Mouse (Mus musculus): ENCODE results near the gene Thnsl1. TPM values are rescaled to one million over a fixed set of nuclear protein-coding genes. Genes with fewer than 3 reads are reported as not detected.

Thnsl1 gene
- polyA plus RNA-seq (2015; fragmentation: Nextera tagmentation; extraction: Ambion mirVana): 5.7 and 6.5 TPM in 2 replicates

DNA sequence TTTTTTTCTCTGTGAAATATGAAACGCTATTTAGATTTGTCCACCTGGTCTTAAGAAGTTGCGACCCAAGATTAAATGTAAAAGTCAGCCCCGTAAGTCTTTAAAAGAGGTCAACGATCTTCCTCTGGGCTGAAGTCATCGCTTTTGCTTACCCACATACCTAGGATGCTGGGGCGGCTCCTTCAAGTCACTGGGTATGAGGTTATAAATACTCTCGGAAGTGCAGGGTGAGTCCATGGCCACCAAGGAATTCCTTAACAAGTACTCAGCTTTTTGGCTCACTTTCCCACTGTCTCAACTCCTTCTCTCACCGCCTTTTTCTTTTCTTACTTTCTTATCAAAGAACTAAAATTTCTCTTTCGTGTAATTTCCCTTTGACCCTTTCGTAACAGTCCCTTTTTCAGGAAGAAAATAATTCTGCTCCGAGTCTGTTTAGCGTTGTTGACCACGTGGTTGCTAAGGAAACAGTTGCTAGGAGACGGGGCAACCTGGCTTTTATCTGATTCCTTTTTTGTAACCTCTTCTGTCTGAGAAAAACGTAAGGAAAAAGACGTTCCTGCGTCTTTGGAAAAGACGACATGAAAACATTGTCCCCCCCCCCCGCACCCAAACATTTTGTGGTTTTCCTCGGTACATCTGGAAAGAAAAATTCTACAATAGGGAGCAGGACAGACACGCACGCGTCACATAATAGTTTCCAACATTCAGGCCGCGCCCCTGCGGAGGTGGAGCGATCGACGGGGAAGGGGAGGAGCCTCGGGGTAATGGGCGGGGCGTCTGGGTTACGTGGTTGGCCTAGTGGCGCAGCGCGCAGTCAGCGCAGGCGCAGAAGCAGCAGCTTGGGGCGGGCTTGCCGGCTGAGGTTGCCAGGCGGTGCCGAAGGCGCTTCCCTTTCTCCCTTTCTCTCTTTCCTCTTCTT, at the start of gene Thnsl1, which contains the start of gene Enkur:
Gene Thnsl1 (plus strand): TSS at position 813 of the 919 bp plus-strand sequence.
Gene Enkur (minus strand): TSS at position 454 of the 919 bp plus-strand sequence.
- Histone ChIP-seq H3K27me3 (ENCODE audit: control insufficient read depth, insufficient read depth, low read length) (no peaks in the 10 kb centered on the region), H3K27ac (ENCODE audit: low read length) (peak within 1 kb of the TSS; percentile 65), H3K4me2 (ENCODE audit: low read depth, low read length) (peak within 1 kb of the TSS; percentile 86), H3K9me3 (replicated peaks; ENCODE audit: control insufficient read depth, low read length) (no peaks in the 10 kb centered on the region), H3K4me1 (ENCODE audit: control insufficient read depth, insufficient read depth, low read length) (peaks cover 12% of the 10 kb centered on the region), H3K36me3 (ENCODE audit: control insufficient read depth, insufficient read depth) (no peaks in the 10 kb centered on the region), H3K4me3 (ENCODE audit: low read length) (peak within 1 kb of the TSS; percentile 70), H3K9ac (ENCODE audit: low read length) (peak within 1 kb of the TSS; percentile 71)
- 2% methylated on average over 42 of the region's 43 CpGs for WGBS
- ATAC-seq (replicated peaks; ENCODE audit: extremely low read depth, insufficient read depth, low FRiP score): peak; percentile 98

DNA sequence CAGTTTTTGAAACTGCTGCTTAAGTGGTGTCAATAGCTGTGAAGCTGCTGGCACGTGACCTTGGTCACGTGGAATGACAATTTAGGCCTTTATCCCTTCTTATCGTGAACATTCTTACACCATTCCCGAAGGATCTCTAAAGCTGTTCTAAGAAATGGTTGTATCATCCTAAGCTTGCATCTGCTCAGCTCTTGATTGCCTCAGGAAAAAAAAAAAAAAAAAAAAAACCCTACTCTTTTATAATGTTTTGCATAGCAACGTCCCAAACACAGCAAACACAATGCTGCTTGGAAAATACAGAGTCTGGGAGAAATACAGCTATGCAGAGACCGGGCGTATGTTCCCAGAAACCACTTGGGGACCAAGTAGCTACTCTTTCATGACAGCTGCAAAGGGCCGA, 41.2 kb upstream of the Thnsl1 start:
- no peaks in the 10 kb centered on the region for H3K4me1 ChIP-seq (ENCODE audit: control insufficient read depth, insufficient read depth, low read length)
- no peak overlapping the region for H3K9ac ChIP-seq (ENCODE audit: low read length)

GRCm38 (mm10) chr2:21167916-21168315, 37.6 kb upstream of the Thnsl1 start:
- Histone ChIP-seq H3K36me3 (ENCODE audit: control insufficient read depth, insufficient read depth) (no peaks in the 10 kb centered on the region), H3K4me3 (ENCODE audit: low read length) (no peak overlapping the region), H3K4me1 (ENCODE audit: control insufficient read depth, insufficient read depth, low read length) (no peaks in the 10 kb centered on the region), H3K27me3 (ENCODE audit: control insufficient read depth, insufficient read depth, low read length) (no peaks in the 10 kb centered on the region), H3K9ac (ENCODE audit: low read length) (no peak overlapping the region), H3K4me2 (ENCODE audit: low read depth, low read length) (no peak overlapping the region), H3K9me3 (replicated peaks; ENCODE audit: control insufficient read depth, low read length) (no peaks in the 10 kb centered on the region), H3K27ac (ENCODE audit: low read length) (no peak overlapping the region)
- 79% methylated on average over 1 of the region's 1 CpGs for WGBS
- ATAC-seq (replicated peaks; ENCODE audit: extremely low read depth, insufficient read depth, low FRiP score): no peak

More for the DNA sequence above, 41.2 kb upstream of the Thnsl1 start:
- no peak overlapping the region for H3K4me3 ChIP-seq (ENCODE audit: low read length)
- no peaks in the 10 kb centered on the region for H3K36me3 ChIP-seq (ENCODE audit: control insufficient read depth, insufficient read depth)
- no peaks in the 10 kb centered on the region for H3K27me3 ChIP-seq (ENCODE audit: control insufficient read depth, insufficient read depth, low read length)
- WGBS: 76% methylated on average over 8 of the region's 8 CpGs
- H3K27ac ChIP-seq (ENCODE audit: low read length): no peak overlapping the region
- H3K9me3 ChIP-seq (replicated peaks; ENCODE audit: control insufficient read depth, low read length): no peaks in the 10 kb centered on the region
- H3K4me2 ChIP-seq (ENCODE audit: low read depth, low read length): no peak overlapping the region
- ATAC-seq (replicated peaks; ENCODE audit: extremely low read depth, insufficient read depth, low FRiP score): peak; percentile 37; the same call in 1 of the 2 replicates

- H3K4me1 ChIP-seq (ENCODE audit: control insufficient read depth, insufficient read depth, low read length): no peaks in the 10 kb centered on the region
- no peak overlapping the region for H3K4me2 ChIP-seq (ENCODE audit: low read depth, low read length)
- H3K27me3 ChIP-seq (ENCODE audit: control insufficient read depth, insufficient read depth, low read length): no peaks in the 10 kb centered on the region
- H3K9ac ChIP-seq (ENCODE audit: low read length): no peak overlapping the region
- H3K9me3 ChIP-seq (replicated peaks; ENCODE audit: control insufficient read depth, low read length): no peaks in the 10 kb centered on the region
- no peak overlapping the region for H3K4me3 ChIP-seq (ENCODE audit: low read length)
- H3K27ac ChIP-seq (ENCODE audit: low read length): no peak overlapping the region
- no peak for ATAC-seq (replicated peaks; ENCODE audit: extremely low read depth, insufficient read depth, low FRiP score)
- 72% methylated on average over 3 of the region's 3 CpGs for WGBS
- H3K36me3 ChIP-seq (ENCODE audit: control insufficient read depth, insufficient read depth): no peaks in the 10 kb centered on the region
Observed at GRCm38 (mm10) chr2:21172797-21173196, 32.7 kb upstream of the Thnsl1 start.

DNA sequence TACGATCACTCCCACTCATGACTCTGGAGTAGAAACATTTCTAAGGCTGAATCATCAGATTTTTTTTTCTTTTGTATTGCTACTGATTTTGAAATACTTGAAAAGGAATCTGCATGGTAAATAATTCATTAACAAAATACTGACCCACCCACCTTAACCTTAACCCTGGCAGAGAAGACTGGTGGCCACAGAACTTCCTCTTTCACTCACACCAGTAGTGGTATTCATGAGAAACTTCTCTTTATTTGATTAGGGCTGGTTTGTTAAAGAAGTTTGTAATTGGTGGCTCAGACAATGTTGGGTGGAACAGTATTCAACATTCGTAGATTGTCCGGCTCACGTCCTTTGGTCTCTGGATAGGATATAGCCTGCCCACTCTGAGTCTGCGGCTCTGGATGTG, 26.4 kb upstream of the Thnsl1 start:
- H3K4me2 ChIP-seq (ENCODE audit: low read depth, low read length): no peak overlapping the region
- H3K27me3 ChIP-seq (ENCODE audit: control insufficient read depth, insufficient read depth, low read length): no peaks in the 10 kb centered on the region
- no peak for ATAC-seq (replicated peaks; ENCODE audit: extremely low read depth, insufficient read depth, low FRiP score)
- no peaks in the 10 kb centered on the region for H3K36me3 ChIP-seq (ENCODE audit: control insufficient read depth, insufficient read depth)
- H3K4me1 ChIP-seq (ENCODE audit: control insufficient read depth, insufficient read depth, low read length): no peaks in the 10 kb centered on the region
- no peaks in the 10 kb centered on the region for H3K9me3 ChIP-seq (replicated peaks; ENCODE audit: control insufficient read depth, low read length)
- WGBS: 87% methylated on average over 5 of the region's 5 CpGs
- H3K27ac ChIP-seq (ENCODE audit: low read length): no peak overlapping the region
- H3K9ac ChIP-seq (ENCODE audit: low read length): no peak overlapping the region
- no peak overlapping the region for H3K4me3 ChIP-seq (ENCODE audit: low read length)

GRCm38 (mm10) chr2:21182811-21183210, 22.7 kb upstream of the Thnsl1 start:
- 59% methylated on average over 1 of the region's 1 CpGs for WGBS

GRCm38 (mm10) chr2:21187576-21187975, 17.9 kb upstream of the Thnsl1 start:
- Histone ChIP-seq H3K9ac (ENCODE audit: low read length) (no peak overlapping the region), H3K4me3 (ENCODE audit: low read length) (no peak overlapping the region), H3K36me3 (ENCODE audit: control insufficient read depth, insufficient read depth) (no peaks in the 10 kb centered on the region), H3K27me3 (ENCODE audit: control insufficient read depth, insufficient read depth, low read length) (no peaks in the 10 kb centered on the region), H3K4me1 (ENCODE audit: control insufficient read depth, insufficient read depth, low read length) (no peaks in the 10 kb centered on the region), H3K27ac (ENCODE audit: low read length) (no peak overlapping the region), H3K9me3 (replicated peaks; ENCODE audit: control insufficient read depth, low read length) (no peaks in the 10 kb centered on the region), H3K4me2 (ENCODE audit: low read depth, low read length) (no peak overlapping the region)
- no peak for ATAC-seq (replicated peaks; ENCODE audit: extremely low read depth, insufficient read depth, low FRiP score)
- WGBS: 47% methylated on average over 7 of the region's 7 CpGs

More at GRCm38 (mm10) chr2:21182811-21183210, 22.7 kb upstream of the Thnsl1 start:
- H3K27ac ChIP-seq (ENCODE audit: low read length): no peak overlapping the region
- H3K9ac ChIP-seq (ENCODE audit: low read length): no peak overlapping the region
- no peaks in the 10 kb centered on the region for H3K9me3 ChIP-seq (replicated peaks; ENCODE audit: control insufficient read depth, low read length)
- no peaks in the 10 kb centered on the region for H3K27me3 ChIP-seq (ENCODE audit: control insufficient read depth, insufficient read depth, low read length)
- no peak overlapping the region for H3K4me3 ChIP-seq (ENCODE audit: low read length)
- ATAC-seq (replicated peaks; ENCODE audit: extremely low read depth, insufficient read depth, low FRiP score): no peak
- H3K4me1 ChIP-seq (ENCODE audit: control insufficient read depth, insufficient read depth, low read length): no peaks in the 10 kb centered on the region
- H3K4me2 ChIP-seq (ENCODE audit: low read depth, low read length): no peak overlapping the region
- H3K36me3 ChIP-seq (ENCODE audit: control insufficient read depth, insufficient read depth): no peaks in the 10 kb centered on the region

DNA sequence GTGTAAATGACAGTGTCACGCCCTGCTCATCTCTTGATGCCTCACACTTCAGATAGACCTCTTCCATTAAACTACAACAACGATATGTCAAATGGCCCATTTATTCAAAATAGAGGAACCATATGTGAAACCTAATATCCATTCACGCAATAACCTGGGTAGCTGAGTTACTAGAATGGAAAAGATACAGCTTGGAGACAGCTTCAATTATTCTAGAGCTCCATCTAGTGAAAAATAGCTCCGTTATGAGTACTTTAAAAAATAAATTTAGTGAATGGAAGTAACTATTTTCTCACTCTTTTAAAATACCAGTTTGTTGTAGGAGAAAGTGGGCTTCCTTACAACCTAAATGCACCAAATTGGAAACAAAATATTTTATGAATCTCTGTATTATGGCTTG, 16.9 kb upstream of the Thnsl1 start:
- Histone ChIP-seq H3K9me3 (replicated peaks; ENCODE audit: control insufficient read depth, low read length) (no peaks in the 10 kb centered on the region), H3K4me1 (ENCODE audit: control insufficient read depth, insufficient read depth, low read length) (no peaks in the 10 kb centered on the region), H3K27ac (ENCODE audit: low read length) (no peak overlapping the region), H3K27me3 (ENCODE audit: control insufficient read depth, insufficient read depth, low read length) (no peaks in the 10 kb centered on the region), H3K4me2 (ENCODE audit: low read depth, low read length) (no peak overlapping the region), H3K9ac (ENCODE audit: low read length) (no peak overlapping the region), H3K4me3 (ENCODE audit: low read length) (no peak overlapping the region), H3K36me3 (ENCODE audit: control insufficient read depth, insufficient read depth) (no peaks in the 10 kb centered on the region)
- 71% methylated on average over 4 of the region's 4 CpGs for WGBS
- ATAC-seq (replicated peaks; ENCODE audit: extremely low read depth, insufficient read depth, low FRiP score): no peak

DNA sequence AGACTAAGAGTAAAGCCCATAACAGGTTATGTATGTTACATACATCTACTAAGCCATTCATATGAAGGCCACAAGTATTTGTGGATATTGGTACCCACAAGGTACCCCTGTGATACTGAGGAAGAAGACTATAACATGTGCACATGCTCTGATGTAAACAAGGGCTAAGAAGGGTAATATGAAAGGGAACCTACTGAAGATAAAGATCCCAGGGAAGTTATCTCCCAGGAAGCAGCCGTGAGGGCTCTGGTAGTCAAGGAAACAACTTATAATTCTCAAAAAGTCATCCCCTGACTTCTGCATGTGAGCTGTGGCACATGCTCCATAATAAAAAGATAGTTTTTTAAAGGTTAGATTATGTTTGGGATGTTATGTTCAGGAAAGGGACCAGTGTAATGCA, 14.3 kb upstream of the Thnsl1 start:
- no peak for ATAC-seq (replicated peaks; ENCODE audit: extremely low read depth, insufficient read depth, low FRiP score)
- 58% methylated on average over 1 of the region's 1 CpGs for WGBS
- Histone ChIP-seq H3K36me3 (ENCODE audit: control insufficient read depth, insufficient read depth) (no peaks in the 10 kb centered on the region), H3K4me2 (ENCODE audit: low read depth, low read length) (no peak overlapping the region), H3K27me3 (ENCODE audit: control insufficient read depth, insufficient read depth, low read length) (no peaks in the 10 kb centered on the region), H3K27ac (ENCODE audit: low read length) (no peak overlapping the region), H3K4me3 (ENCODE audit: low read length) (no peak overlapping the region), H3K9me3 (replicated peaks; ENCODE audit: control insufficient read depth, low read length) (no peaks in the 10 kb centered on the region), H3K9ac (ENCODE audit: low read length) (no peak overlapping the region), H3K4me1 (ENCODE audit: control insufficient read depth, insufficient read depth, low read length) (no peaks in the 10 kb centered on the region)
